Mouse (Mus musculus) lung, adult 10 weeks (tissue): ENCODE measurements around the gene Tigit. TPM values are rescaled to one million over a fixed set of nuclear protein-coding genes. Genes with fewer than 3 reads are reported as not detected.

Experiments
- polyA plus RNA-seq: library from polyadenylated mRNA; stranded (reverse); fragments of 350-450 nt; fragmentation: Illumina TruSeq; extraction: RNeasy Lipid Tissue Mini Kit (QIAGEN cat#74804); gene quantifications from one replicate; pipeline ENCODE4 v1.2.3, GENCODE M21; 2014; ENCODE audit warnings: low read depth, low replicate concordance; ENCODE audit not compliant: insufficient read depth

Tigit gene
- 1.1 TPM for polyA plus RNA-seq

GRCm38 (mm10) chr16:43663978-43664579, at the start of gene Tigit:
Tigit (minus strand) TSS chr16:43664146.

Other genes starting within 250 kb of the Tigit start
- not detected for gene Drd3, start 89.9 kb upstream of the Tigit start, polyA plus RNA-seq
- 5.4 TPM for gene Ccdc191, start 225.7 kb upstream of the Tigit start, polyA plus RNA-seq